Mouse (Mus musculus): ENCODE measurements around the gene Adcy5.

Gene Adcy5

GRCm38 (mm10) chr16:35205681-35206080 lies 51.0 kb downstream of the Adcy5 start:
- no peak for DNase-seq (ENCODE audit: low spot score in 2 of 2)

GRCm38 (mm10) chr16:35206426-35206825 lies 51.7 kb downstream of the Adcy5 start:
- no peak for DNase-seq (ENCODE audit: low spot score in 2 of 2)

DNA sequence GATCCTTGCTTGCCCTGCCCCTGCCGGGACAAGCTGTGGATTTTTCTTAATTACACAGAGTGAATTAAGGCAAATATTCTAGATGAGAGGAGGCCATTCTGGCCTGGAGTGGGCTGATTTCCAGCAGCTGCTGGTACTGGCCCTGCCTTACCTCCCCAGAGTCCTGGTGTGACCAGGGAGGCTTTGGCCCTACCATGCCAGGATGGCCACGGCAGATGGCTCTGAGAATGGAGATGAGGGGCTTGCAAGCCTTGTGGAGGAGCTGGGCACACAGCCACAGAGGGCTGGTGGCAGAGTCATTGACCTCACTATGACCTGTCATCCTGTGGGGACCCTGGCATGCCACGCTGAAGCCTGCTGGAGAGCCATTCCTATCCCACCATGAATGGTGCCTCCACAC lies 54.1 kb downstream of the Adcy5 start:
- DNase-seq (ENCODE audit: low spot score in 2 of 2) = no peak

- no peak for DNase-seq (ENCODE audit: low spot score in 2 of 2)
Observed at GRCm38 (mm10) chr16:35209753-35210152, 55.1 kb downstream of the Adcy5 start.

GRCm38 (mm10) chr16:35215047-35215446 lies 60.4 kb downstream of the Adcy5 start:
- DNase-seq (ENCODE audit: low spot score in 2 of 2) = no peak

DNA sequence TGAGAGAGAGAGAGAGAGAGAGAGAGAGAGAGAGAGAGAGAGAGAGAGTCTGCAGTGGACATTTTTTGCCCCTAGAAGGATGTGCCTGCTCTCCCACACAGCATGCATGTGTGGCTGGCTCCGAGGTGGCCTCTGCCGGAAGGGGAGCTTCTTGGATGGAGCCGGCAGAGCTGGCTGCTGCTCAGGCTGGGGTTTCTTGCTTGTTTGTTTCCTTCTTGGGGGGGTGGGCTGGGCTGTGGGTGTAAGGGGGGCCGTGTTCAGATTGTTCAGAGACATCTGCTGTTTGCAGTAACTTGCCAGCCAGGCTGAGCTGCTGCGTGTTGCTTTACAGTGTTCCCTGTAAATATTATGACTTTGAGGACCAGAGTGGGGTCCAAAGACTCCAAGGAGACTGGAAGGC lies 60.8 kb downstream of the Adcy5 start:
- DNase-seq (ENCODE audit: low spot score in 2 of 2) = no peak

DNA sequence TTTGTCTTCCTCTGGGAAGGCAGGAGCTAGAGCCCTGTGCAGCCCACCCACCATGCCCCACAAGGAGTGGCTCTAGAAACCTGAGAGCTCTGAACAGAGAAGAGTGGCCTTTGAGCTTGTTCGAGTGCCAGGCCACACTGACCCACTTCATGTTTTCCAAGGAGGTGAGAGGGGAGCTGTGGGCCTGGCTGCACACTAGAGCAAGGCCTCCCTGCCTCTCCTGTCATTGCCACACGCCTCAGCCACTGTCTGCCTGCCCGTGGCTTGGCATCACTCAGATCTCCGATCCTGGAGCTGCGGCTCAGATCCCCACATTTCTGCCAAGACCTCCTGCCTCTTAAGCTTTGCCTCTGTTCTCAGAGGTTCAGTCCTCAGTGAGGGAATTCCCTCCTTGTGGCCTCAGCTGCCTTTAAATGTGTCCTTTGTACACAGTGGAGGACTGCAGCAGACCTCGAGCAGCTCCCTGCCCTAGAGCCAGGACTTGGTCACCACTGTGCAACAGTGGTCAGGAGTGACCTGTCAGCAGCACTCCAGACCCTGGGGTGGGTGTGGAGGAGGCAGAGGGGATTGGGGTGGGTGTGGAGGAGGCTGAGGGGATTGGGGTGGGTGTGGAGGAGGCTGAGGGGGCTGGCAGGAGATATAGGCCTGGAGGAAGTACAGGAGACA lies 62.3 kb downstream of the Adcy5 start:
- no peak for DNase-seq (ENCODE audit: low spot score in 2 of 2)

- DNase-seq (ENCODE audit: low spot score in 2 of 2) = no peak
Observed at GRCm38 (mm10) chr16:35220412-35220811, 65.7 kb downstream of the Adcy5 start.

DNA sequence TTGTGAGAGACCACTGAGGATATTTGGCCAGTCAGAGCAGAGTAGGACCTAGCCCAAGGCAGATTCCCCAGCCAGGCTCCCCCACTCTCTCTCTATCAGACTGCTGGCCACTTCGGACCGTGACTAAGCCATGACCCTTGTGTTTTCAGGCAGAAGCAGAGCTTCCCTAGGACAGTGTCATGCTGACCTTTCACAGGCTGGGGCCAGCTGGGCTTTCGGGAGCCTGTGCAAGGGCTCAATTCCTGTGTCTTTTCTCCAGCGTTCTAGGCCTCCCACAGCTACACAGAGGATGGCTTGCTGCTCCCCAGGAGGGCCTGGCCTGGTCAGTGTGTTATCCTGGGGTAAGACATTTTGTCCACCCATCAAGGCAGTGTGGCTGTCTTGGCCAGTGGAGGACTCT lies 66.9 kb downstream of the Adcy5 start:
- DNase-seq (ENCODE audit: low spot score in 2 of 2) = no peak

DNA sequence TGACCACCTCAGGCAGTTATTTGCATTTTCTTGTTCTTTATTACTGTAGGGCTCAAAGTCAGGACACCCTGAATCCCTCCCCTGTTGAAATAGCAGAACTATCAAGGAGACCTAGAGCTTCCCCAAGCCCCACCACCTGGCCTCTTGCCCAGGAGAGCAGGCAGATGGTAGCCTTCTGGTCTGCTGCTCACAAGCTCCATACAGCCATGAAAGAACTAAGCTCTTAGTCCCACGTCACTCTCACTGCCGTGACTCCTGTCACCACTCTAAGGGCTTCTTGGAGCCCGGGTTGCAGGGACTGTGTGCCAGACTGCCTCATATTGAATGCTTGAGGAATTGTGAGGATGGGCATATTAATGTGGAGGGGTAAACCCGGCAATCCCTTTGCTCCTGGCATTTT lies 69.3 kb downstream of the Adcy5 start:
- no peak for DNase-seq (ENCODE audit: low spot score in 2 of 2)

GRCm38 (mm10) chr16:35224716-35225115 lies 70.0 kb downstream of the Adcy5 start:
- no peak for DNase-seq (ENCODE audit: low spot score in 2 of 2)

GRCm38 (mm10) chr16:35229582-35229981 lies 74.9 kb downstream of the Adcy5 start:
- no peak for DNase-seq (ENCODE audit: low spot score in 2 of 2)

DNA sequence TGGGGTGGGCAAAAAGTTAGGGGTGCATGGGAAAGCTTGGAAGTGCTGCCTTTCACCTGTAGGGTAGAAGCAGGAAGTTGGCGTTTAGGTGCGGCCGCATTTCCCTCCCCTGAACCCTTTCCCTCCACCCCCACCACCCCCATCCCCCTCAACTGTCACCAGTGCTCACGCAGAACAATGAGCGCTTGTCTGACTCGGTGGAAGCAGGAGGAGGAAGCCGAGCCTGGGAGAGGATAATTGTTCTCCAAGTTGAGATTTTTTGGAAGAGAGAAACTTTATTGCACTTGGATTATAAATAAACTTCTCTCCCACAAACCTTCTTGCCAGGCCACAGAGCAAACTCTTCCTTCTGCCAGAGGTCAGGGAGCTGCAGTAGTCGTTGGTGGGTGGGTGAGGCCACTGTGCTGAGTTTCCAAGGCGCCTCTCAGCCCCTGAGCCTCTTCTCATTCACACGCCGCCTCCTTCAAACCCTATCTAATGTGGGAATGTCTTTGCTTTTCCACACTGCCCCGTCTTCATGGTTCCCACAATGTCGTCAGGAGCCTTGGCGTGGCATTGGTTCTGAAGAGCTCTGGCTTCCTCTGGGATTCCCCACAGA lies 77.6 kb downstream of the Adcy5 start:
- no peak for DNase-seq (ENCODE audit: low spot score in 2 of 2)

- DNase-seq (ENCODE audit: low spot score in 2 of 2) = no peak
Observed at GRCm38 (mm10) chr16:35233329-35233728, 78.7 kb downstream of the Adcy5 start.

DNA sequence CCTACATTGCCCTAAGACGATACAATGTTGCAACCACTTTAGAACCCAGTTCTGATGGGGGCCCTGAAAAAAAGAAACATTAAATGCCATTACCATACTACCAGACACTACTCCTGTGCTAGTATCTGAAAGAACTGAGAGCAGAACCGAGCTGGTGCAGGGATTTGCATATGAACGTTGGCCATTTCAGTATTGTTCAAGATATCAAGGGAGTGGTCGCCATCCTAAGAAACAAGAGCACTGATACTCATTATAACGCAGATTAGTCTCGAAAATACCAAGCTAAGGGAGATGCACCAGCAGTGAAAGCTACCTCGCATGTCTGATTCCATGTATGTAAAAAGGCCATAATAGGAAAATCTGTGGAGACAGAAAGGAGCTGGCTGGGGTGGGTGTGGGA lies 82.4 kb downstream of the Adcy5 start:
- no peak for DNase-seq (ENCODE audit: low spot score in 2 of 2)

DNA sequence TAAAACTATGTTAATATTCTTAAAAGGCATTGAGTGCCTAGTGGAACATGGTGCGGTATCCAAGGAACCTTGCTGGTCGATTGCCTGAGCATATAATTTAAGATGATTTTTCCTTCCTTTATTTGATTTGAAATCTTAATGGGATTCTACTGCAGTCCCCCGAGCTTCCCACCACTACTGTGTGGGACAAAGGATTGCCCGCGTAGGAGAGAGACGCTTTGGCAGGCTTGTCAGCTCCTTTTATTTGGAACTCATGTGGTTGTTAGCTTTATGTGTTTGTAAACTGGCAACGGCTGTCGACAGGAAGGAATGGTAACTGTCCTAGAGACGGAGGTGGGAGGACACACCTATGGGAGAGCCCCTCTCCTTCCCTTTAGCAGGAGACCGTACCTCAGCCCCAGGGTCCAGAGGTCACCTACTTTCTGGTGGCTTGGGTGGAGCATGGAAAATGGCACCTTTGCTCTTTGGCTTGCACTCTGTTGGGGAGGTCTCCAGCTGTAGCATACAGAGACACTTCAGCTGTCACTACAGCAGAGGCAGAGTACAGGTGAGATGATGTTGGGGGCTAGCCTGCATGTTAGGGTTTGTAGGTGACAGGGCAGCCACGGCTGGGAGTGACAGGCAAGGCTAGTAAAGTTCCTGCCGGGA lies 84.8 kb downstream of the Adcy5 start:
- DNase-seq (ENCODE audit: low spot score in 2 of 2) = no peak

DNA sequence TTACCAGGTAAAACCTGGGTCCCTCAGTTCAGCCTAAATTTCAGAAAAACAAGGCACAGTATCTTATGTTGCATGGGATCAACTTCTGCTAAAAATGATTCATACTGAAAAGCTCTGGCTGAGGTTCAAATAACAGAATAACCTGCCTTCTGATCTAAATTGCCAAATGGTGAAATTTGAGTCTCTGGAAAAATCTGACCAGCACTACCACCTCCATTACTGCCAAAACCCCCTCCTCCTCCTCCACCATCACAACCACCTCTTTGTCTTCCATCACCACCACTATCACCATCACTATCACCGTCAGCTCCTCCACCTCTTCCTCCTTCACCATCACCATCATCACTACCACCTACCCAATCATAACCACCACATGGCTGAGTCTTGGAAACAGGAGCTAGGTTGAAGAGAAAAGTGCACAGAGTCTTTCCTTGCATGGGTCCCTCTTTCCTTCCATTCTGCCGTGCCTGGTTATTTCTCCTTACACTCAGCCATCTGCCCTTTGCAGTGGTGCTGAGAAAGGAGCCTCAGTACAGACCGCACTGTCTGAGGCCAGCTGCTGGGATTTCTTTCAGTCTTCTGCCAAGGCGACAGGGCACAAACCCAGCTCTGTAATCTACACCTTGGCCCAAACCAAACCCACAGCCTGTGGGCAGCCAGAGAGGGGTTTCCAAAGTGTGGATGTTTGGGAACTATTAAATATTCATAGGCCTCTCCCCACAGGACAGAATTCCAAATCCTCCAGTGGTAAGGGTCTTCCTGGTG lies 85.5 kb downstream of the Adcy5 start:
- no peak for DNase-seq (ENCODE audit: low spot score in 2 of 2)

DNA sequence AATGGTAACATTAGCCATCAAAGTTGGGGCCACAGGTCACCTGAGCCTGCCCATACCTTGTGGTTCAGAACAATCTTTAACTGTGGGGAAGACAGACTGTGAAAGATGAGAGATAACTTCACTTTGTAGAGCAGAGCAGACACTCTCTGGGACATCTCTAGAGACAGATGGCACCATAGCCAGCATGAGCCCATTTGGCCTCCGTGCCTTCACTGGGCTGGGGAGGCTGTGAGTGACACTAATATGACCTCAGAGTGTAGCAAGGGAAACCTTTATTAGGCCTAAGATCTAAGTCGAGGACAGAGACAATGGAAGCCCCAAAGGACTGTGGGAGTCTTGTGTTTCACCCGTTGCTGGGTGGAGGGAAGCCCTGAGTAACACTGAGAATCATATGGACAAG lies 92.7 kb downstream of the Adcy5 start:
- no peak for DNase-seq (ENCODE audit: low spot score in 2 of 2)

DNA sequence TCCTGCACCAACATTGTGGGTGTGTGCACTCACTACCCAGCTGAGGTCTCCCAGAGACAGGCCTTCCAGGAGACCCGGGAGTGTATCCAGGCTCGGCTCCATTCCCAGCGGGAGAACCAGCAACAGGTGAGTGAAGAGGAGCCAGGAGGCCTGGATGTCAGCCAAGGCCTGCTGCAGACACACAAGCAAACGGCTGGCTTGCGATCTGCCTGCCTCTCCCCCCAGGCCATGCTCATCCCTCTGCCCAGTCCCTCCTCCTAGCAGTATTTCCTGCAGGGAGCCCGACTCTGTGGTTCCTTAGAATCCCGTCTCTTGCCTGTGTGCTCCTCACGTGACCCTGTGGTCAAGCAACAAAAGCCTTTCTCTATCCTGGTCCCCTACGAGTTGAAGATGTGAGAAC lies 94.1 kb downstream of the Adcy5 start:
- peak; percentile 38 to 54 for DNase-seq (ENCODE audit: low spot score in 2 of 2)

DNA sequence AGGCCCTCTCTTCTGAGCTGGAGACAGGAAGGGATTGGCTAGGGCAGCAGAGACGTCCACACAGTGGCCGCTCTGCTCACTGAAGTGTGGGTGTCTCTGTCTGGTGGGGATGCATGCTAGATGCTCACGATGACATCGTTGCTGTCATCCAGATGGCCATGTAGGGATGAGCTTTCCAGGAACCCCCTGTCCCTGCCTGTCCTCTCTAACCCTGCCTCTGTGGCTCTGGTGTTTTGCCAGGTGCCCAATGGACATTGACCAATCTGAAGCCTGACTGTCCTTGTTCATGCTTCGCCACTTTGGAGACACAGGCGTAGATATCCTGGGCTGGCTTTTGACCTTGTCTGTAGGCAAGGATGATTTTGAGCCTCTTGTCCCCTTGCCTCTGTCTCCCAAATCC lies 95.1 kb downstream of the Adcy5 start:
- DNase-seq (ENCODE audit: low spot score in 2 of 2) = no peak

- DNase-seq (ENCODE audit: low spot score in 2 of 2) = no peak
Observed at GRCm38 (mm10) chr16:35251690-35252089, 97.0 kb downstream of the Adcy5 start.

- DNase-seq (ENCODE audit: low spot score in 2 of 2) = no peak
Observed at GRCm38 (mm10) chr16:35252967-35253366, 98.3 kb downstream of the Adcy5 start.

GRCm38 (mm10) chr16:35255981-35256380 lies 101.3 kb downstream of the Adcy5 start:
- peak; percentile 51 to 54 for DNase-seq (ENCODE audit: low spot score in 2 of 2)

All from heart, adult 9 months (tissue).